Mouse (Mus musculus): ENCODE measurements around the gene Pmepa1. TPM values are rescaled to one million over a fixed set of nuclear protein-coding genes. Genes with fewer than 3 reads are reported as not detected.

Gene Pmepa1
- polyA plus RNA-seq, 1 experiment from 2014 or later, result 11.0 TPM

DNA sequence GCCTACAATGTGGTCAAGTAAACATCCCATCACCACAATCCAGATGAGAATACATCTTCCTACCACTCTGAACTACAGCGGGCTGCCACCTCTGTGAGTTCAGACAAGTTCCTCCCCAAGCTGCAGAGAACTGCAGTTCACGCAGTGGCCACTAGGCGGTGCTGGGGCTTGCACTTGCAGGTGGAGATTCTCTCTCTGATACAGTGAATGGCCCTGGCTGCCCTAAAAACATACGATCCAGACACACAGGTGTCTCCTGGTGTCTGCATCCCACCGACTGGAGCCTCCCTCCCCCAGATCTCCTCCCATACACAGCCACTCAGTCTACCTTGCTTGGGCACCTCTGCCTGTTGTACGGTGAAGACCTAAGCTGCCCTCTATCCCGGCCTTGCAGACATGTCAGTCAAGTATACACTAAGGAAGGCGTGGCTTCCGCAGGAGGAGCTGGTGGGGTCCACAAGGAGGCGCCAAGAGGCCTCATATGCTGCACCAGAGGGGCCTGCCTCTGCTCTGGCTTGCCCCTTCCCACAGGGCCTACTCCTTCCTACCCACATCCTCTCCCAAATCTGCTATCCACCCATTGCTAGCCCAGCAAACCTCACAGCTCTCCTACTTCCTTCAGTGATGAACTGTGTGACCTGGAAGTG, 46.6 kb downstream of the Pmepa1 start:
- peak; percentile 86 for ATAC-seq (ENCODE audit: low read depth)
- WGBS, result 5% methylated on average over 10 of the region's 10 CpGs
- H3K4me3 ChIP-seq (ENCODE audit: low read depth, low read length), result no peak overlapping the region

GRCm38 (mm10) chr2:173228567-173228966, 47.8 kb downstream of the Pmepa1 start:
- no peak overlapping the region for H3K27ac ChIP-seq (replicated peaks; ENCODE audit: low read depth, low read length)

More for the DNA sequence above, 46.6 kb downstream of the Pmepa1 start:
- peak; percentile 93 for DNase-seq (ENCODE audit: low spot score)
- Histone ChIP-seq H3K36me3 (ENCODE audit: control insufficient read depth, insufficient read depth, low read length) (peaks cover 77% of the 10 kb centered on the region), H3K9ac (ENCODE audit: low read depth, low read length) (no peak overlapping the region), H3K27ac (replicated peaks; ENCODE audit: low read depth, low read length) (peak overlapping the region; percentile 46; the same call in 1 of the 2 replicates), H3K9me3 (ENCODE audit: control insufficient read depth, low read length) (no peaks in the 10 kb centered on the region), H3K4me1 (ENCODE audit: control insufficient read depth, insufficient read depth, low read length) (peaks cover under 1% of the 10 kb centered on the region; the same call in 1 of the 2 replicates), H3K4me2 (ENCODE audit: low read depth, low read length) (no peak overlapping the region), H3K27me3 (replicated peaks; ENCODE audit: control insufficient read depth, insufficient read depth, low read length) (no peaks in the 10 kb centered on the region)

DNA sequence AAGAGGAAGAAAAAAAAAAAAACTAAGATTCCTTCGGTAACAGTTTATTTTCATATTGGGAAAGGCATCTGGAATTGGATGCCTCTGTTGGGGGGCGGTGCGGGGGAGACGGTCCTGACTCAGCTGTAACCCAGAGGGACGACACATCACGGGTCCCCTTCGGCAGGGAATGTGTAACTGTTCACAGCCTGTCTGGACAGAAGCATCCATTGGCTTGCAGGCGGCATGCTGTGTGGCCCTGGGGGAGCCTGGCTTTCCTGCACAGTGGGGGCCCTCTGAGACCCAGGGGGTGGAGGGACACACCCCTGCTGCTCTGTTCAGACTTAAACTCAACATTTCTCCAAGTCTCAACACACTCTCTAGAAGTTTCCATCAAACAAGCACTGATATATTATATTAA, 49.5 kb downstream of the Pmepa1 start:
- ATAC-seq (ENCODE audit: low read depth) (no peak), DNase-seq (ENCODE audit: low spot score) (no peak)
- Histone ChIP-seq H3K27me3 (replicated peaks; ENCODE audit: control insufficient read depth, insufficient read depth, low read length) (no peaks in the 10 kb centered on the region), H3K4me1 (ENCODE audit: control insufficient read depth, insufficient read depth, low read length) (no peaks in the 10 kb centered on the region), H3K27ac (replicated peaks; ENCODE audit: low read depth, low read length) (no peak overlapping the region), H3K4me3 (ENCODE audit: low read depth, low read length) (no peak overlapping the region), H3K36me3 (ENCODE audit: control insufficient read depth, insufficient read depth, low read length) (peaks cover 58% of the 10 kb centered on the region), H3K9me3 (ENCODE audit: control insufficient read depth, low read length) (no peaks in the 10 kb centered on the region), H3K4me2 (ENCODE audit: low read depth, low read length) (no peak overlapping the region), H3K9ac (ENCODE audit: low read depth, low read length) (no peak overlapping the region)
- 81% methylated on average over 8 of the region's 8 CpGs for WGBS

More at GRCm38 (mm10) chr2:173228567-173228966, 47.8 kb downstream of the Pmepa1 start:
- DNase-seq (ENCODE audit: low spot score) (no peak), ATAC-seq (ENCODE audit: low read depth) (no peak)
- no peak overlapping the region for H3K4me2 ChIP-seq (ENCODE audit: low read depth, low read length)
- H3K4me1 ChIP-seq (ENCODE audit: control insufficient read depth, insufficient read depth, low read length), result no peaks in the 10 kb centered on the region
- H3K4me3 ChIP-seq (ENCODE audit: low read depth, low read length), result no peak overlapping the region
- no peaks in the 10 kb centered on the region for H3K27me3 ChIP-seq (replicated peaks; ENCODE audit: control insufficient read depth, insufficient read depth, low read length)
- 87% methylated on average over 5 of the region's 8 CpGs for WGBS
- H3K9me3 ChIP-seq (ENCODE audit: control insufficient read depth, low read length), result no peaks in the 10 kb centered on the region
- H3K9ac ChIP-seq (ENCODE audit: low read depth, low read length), result no peak overlapping the region
- peaks cover 74% of the 10 kb centered on the region for H3K36me3 ChIP-seq (ENCODE audit: control insufficient read depth, insufficient read depth, low read length)

- H3K9ac ChIP-seq (ENCODE audit: low read depth, low read length), result no peak overlapping the region
- DNase-seq (ENCODE audit: low spot score), result no peak
- no peak overlapping the region for H3K27ac ChIP-seq (replicated peaks; ENCODE audit: low read depth, low read length)
- H3K27me3 ChIP-seq (replicated peaks; ENCODE audit: control insufficient read depth, insufficient read depth, low read length), result no peaks in the 10 kb centered on the region
- no peaks in the 10 kb centered on the region for H3K9me3 ChIP-seq (ENCODE audit: control insufficient read depth, low read length)
- H3K4me3 ChIP-seq (ENCODE audit: low read depth, low read length), result no peak overlapping the region
- no peak for ATAC-seq (ENCODE audit: low read depth)
- H3K4me1 ChIP-seq (ENCODE audit: control insufficient read depth, insufficient read depth, low read length), result no peaks in the 10 kb centered on the region
- peaks cover 49% of the 10 kb centered on the region for H3K36me3 ChIP-seq (ENCODE audit: control insufficient read depth, insufficient read depth, low read length)
- no peak overlapping the region for H3K4me2 ChIP-seq (ENCODE audit: low read depth, low read length)
- 77% methylated on average over 7 of the region's 7 CpGs for WGBS
Observed at GRCm38 (mm10) chr2:173225906-173226305, 50.4 kb downstream of the Pmepa1 start.

- WGBS, result 46% methylated on average over 7 of the region's 7 CpGs
- DNase-seq (ENCODE audit: low spot score) (no peak), ATAC-seq (ENCODE audit: low read depth) (no peak)
- 0 out of 2 replicates have a peak, but pooled peaks cover 4% of the 10 kb centered on the region for H3K9me3 ChIP-seq (ENCODE audit: control insufficient read depth, low read length)
- H3K36me3 ChIP-seq (ENCODE audit: control insufficient read depth, insufficient read depth, low read length), result peaks cover 40% of the 10 kb centered on the region
- peak overlapping the region; percentile 18 for H3K27ac ChIP-seq (replicated peaks; ENCODE audit: low read depth, low read length)
- no peak overlapping the region for H3K4me3 ChIP-seq (ENCODE audit: low read depth, low read length)
- no peak overlapping the region for H3K4me2 ChIP-seq (ENCODE audit: low read depth, low read length)
- H3K4me1 ChIP-seq (ENCODE audit: control insufficient read depth, insufficient read depth, low read length), result no peaks in the 10 kb centered on the region
- H3K27me3 ChIP-seq (replicated peaks; ENCODE audit: control insufficient read depth, insufficient read depth, low read length), result no peaks in the 10 kb centered on the region
- H3K9ac ChIP-seq (ENCODE audit: low read depth, low read length), result no peak overlapping the region
Observed at GRCm38 (mm10) chr2:173224832-173225231, 51.5 kb downstream of the Pmepa1 start.

- H3K4me3 ChIP-seq (ENCODE audit: low read depth, low read length), result no peak overlapping the region
- no peak for DNase-seq (ENCODE audit: low spot score)
- no peaks in the 10 kb centered on the region for H3K27me3 ChIP-seq (replicated peaks; ENCODE audit: control insufficient read depth, insufficient read depth, low read length)
- H3K27ac ChIP-seq (replicated peaks; ENCODE audit: low read depth, low read length), result no peak overlapping the region
- WGBS, result 58% methylated on average over 3 of the region's 3 CpGs
- no peaks in the 10 kb centered on the region for H3K4me1 ChIP-seq (ENCODE audit: control insufficient read depth, insufficient read depth, low read length)
- no peak overlapping the region for H3K9ac ChIP-seq (ENCODE audit: low read depth, low read length)
- ATAC-seq (ENCODE audit: low read depth), result no peak
- H3K9me3 ChIP-seq (ENCODE audit: control insufficient read depth, low read length), result 0 out of 2 replicates have a peak, but pooled peaks cover 4% of the 10 kb centered on the region
- H3K4me2 ChIP-seq (ENCODE audit: low read depth, low read length), result no peak overlapping the region
- H3K36me3 ChIP-seq (ENCODE audit: control insufficient read depth, insufficient read depth, low read length), result peaks cover 38% of the 10 kb centered on the region
Observed at GRCm38 (mm10) chr2:173224097-173224496, 52.2 kb downstream of the Pmepa1 start.

DNA sequence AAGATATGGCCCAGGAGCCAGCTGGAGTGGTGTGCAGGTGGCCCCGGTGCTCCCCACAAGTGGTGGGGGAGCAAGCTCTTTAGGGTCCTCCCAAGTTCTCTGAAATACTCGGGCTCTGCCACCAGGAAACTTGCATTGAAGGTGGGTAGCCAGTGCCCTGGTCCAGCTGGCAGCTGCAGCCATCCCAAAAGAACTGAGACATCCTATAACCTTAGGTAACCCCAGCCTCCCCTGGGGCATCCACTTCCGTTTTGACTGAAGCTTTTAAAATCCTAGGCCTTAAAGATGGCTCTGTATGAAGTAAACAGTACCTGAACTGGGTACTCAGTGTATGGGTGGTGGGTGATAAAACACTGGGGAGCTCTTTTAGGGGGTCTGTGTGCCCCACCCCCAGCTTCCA, 52.8 kb downstream of the Pmepa1 start:
- no peak overlapping the region for H3K4me3 ChIP-seq (ENCODE audit: low read depth, low read length)
- H3K27ac ChIP-seq (replicated peaks; ENCODE audit: low read depth, low read length), result no peak overlapping the region
- H3K9me3 ChIP-seq (ENCODE audit: control insufficient read depth, low read length), result 0 out of 2 replicates have a peak, but pooled peaks cover 4% of the 10 kb centered on the region
- no peaks in the 10 kb centered on the region for H3K4me1 ChIP-seq (ENCODE audit: control insufficient read depth, insufficient read depth, low read length)
- no peak overlapping the region for H3K9ac ChIP-seq (ENCODE audit: low read depth, low read length)
- H3K27me3 ChIP-seq (replicated peaks; ENCODE audit: control insufficient read depth, insufficient read depth, low read length), result no peaks in the 10 kb centered on the region
- H3K36me3 ChIP-seq (ENCODE audit: control insufficient read depth, insufficient read depth, low read length), result peaks cover 32% of the 10 kb centered on the region
- WGBS, result 52% methylated on average over 3 of the region's 3 CpGs
- no peak overlapping the region for H3K4me2 ChIP-seq (ENCODE audit: low read depth, low read length)
- no peak for DNase-seq (ENCODE audit: low spot score)
- no peak for ATAC-seq (ENCODE audit: low read depth)

- no peak for ATAC-seq (ENCODE audit: low read depth)
- Histone ChIP-seq H3K4me3 (ENCODE audit: low read depth, low read length) (no peak overlapping the region), H3K27me3 (replicated peaks; ENCODE audit: control insufficient read depth, insufficient read depth, low read length) (no peaks in the 10 kb centered on the region), H3K4me1 (ENCODE audit: control insufficient read depth, insufficient read depth, low read length) (no peaks in the 10 kb centered on the region), H3K4me2 (ENCODE audit: low read depth, low read length) (no peak overlapping the region), H3K27ac (replicated peaks; ENCODE audit: low read depth, low read length) (no peak overlapping the region), H3K36me3 (ENCODE audit: control insufficient read depth, insufficient read depth, low read length) (0 out of 2 replicates have a peak, but pooled peaks cover 7% of the 10 kb centered on the region), H3K9ac (ENCODE audit: low read depth, low read length) (no peak overlapping the region), H3K9me3 (ENCODE audit: control insufficient read depth, low read length) (0 out of 2 replicates have a peak, but pooled peaks cover 4% of the 10 kb centered on the region)
- WGBS, result 92% methylated on average over 9 of the region's 9 CpGs
- DNase-seq (ENCODE audit: low spot score), result no peak
Observed at GRCm38 (mm10) chr2:173220754-173221153, 55.6 kb downstream of the Pmepa1 start.

Data from embryonic facial prominence, embryonic 14.5 days (tissue).